Mouse (Mus musculus) brown adipose tissue, adult 24 weeks (tissue): Measurements from ENCODE around the gene Eva1c. TPM values are rescaled to one million over a fixed set of nuclear protein-coding genes. Genes with fewer than 3 reads are reported as not detected.

Experiments
- H3K27ac ChIP-seq: fragments of 200-500 bp; replicated peaks from 2 replicates; pipeline ENCODE4 v1.5.1; 2012; ENCODE audit warnings: low read depth, mild to moderate bottlenecking, low read length
- H3K4me1 ChIP-seq: fragments of 200-500 bp; 2 replicates; pipeline ENCODE4 v1.6.1; 2012; ENCODE audit warnings: low read length, mixed read lengths; ENCODE audit not compliant: control insufficient read depth, insufficient read depth, insufficient read length
- H3K4me3 ChIP-seq: fragments of 200-500 bp; 2 replicates; pipeline ENCODE4 v1.5.1; 2012; ENCODE audit warnings: low read depth, mild to moderate bottlenecking, low read length, moderate library complexity; ENCODE audit not compliant: insufficient read depth
- polyA plus RNA-seq: library from polyadenylated mRNA; stranded (reverse); fragments of >200 nt; gene quantifications from 2 replicates; pipeline ENCODE4 v1.2.4, GENCODE M21; 2012; ENCODE audit not compliant: missing spikeins, insufficient read depth, insufficient read length

Gene Eva1c
- polyA plus RNA-seq, 1 experiment: 1.8 TPM

GRCm38 (mm10) chr16:90941246-90941645 lies 114.7 kb downstream of the Eva1c start:
- no peak overlapping the region for H3K27ac ChIP-seq
- no peaks in the 10 kb centered on the region for H3K4me1 ChIP-seq

GRCm38 (mm10) chr16:90946977-90947376 lies 120.5 kb downstream of the Eva1c start:
- H3K4me3 ChIP-seq: no peak overlapping the region
- no peak overlapping the region for H3K27ac ChIP-seq
- no peaks in the 10 kb centered on the region for H3K4me1 ChIP-seq

More at GRCm38 (mm10) chr16:90941246-90941645, 114.7 kb downstream of the Eva1c start:
- no peak overlapping the region for H3K4me3 ChIP-seq

GRCm38 (mm10) chr16:90950354-90950963 lies 123.9 kb downstream of the Eva1c start:
- H3K4me1 ChIP-seq: no peaks in the 10 kb centered on the region
- no peak overlapping the region for H3K4me3 ChIP-seq
- no peak overlapping the region for H3K27ac ChIP-seq

- Histone ChIP-seq H3K27ac (no peak overlapping the region), H3K4me3 (no peak overlapping the region), H3K4me1 (no peaks in the 10 kb centered on the region)
Measured at GRCm38 (mm10) chr16:90953147-90953546, 126.6 kb downstream of the Eva1c start.

GRCm38 (mm10) chr16:90953770-90954169 lies 127.3 kb downstream of the Eva1c start:
- Histone ChIP-seq H3K4me1 (no peaks in the 10 kb centered on the region), H3K27ac (no peak overlapping the region), H3K4me3 (no peak overlapping the region)

Other genes starting within 250 kb of the Eva1c start
- gene Mis18a, start 99.3 kb upstream of the Eva1c start, polyA plus RNA-seq: 3.1 and 4.1 TPM in 2 replicates
- gene Mrap, start 88.5 kb upstream of the Eva1c start, polyA plus RNA-seq: 328 and 353 TPM in 2 replicates
- gene Urb1, start 16.3 kb upstream of the Eva1c start, polyA plus RNA-seq: 6.2 and 7.5 TPM in 2 replicates
- 41.8 and 45.0 TPM in 2 replicates for gene Cfap298, start 108.4 kb downstream of the Eva1c start, polyA plus RNA-seq
- gene Synj1, start 184.6 kb downstream of the Eva1c start, polyA plus RNA-seq: 9.6 and 11.7 TPM in 2 replicates
- 13.5 and 24.4 TPM in 2 replicates for gene Paxbp1, start 217.8 kb downstream of the Eva1c start, polyA plus RNA-seq